Mouse (Mus musculus): ENCODE measurements around the gene Gm20388.

- no peak for TF ChIP-seq CTCF (conservative IDR thresholded peaks at IDR 0.05; ENCODE audit: insufficient read depth, insufficient read length, low read depth, low read length)
- no peak for TF ChIP-seq POLR2A (IDR thresholded peaks at IDR 0.05; ENCODE audit: low read depth, low read length)
These were observed 3625.8 kb downstream of the Gm20388 start for GRCm38 (mm10) chr8:123536242-123536989.

Measured in kidney, adult 2 months (tissue).